Mouse (Mus musculus) retina, embryonic 14.5 days (tissue): Measurements from ENCODE around the gene Trpm7.
"Not testable (repeated sequence)": the region's sequence is repeated elsewhere in the genome, so short reads cannot be mapped to it uniquely, and the experiment has no call there.

Source experiments
- DNase-seq: peaks from one replicate; pipeline ENCODE4 v3.0.0-alpha.2; 2015; ENCODE audit warnings: low spot score

Gene Trpm7

DNA sequence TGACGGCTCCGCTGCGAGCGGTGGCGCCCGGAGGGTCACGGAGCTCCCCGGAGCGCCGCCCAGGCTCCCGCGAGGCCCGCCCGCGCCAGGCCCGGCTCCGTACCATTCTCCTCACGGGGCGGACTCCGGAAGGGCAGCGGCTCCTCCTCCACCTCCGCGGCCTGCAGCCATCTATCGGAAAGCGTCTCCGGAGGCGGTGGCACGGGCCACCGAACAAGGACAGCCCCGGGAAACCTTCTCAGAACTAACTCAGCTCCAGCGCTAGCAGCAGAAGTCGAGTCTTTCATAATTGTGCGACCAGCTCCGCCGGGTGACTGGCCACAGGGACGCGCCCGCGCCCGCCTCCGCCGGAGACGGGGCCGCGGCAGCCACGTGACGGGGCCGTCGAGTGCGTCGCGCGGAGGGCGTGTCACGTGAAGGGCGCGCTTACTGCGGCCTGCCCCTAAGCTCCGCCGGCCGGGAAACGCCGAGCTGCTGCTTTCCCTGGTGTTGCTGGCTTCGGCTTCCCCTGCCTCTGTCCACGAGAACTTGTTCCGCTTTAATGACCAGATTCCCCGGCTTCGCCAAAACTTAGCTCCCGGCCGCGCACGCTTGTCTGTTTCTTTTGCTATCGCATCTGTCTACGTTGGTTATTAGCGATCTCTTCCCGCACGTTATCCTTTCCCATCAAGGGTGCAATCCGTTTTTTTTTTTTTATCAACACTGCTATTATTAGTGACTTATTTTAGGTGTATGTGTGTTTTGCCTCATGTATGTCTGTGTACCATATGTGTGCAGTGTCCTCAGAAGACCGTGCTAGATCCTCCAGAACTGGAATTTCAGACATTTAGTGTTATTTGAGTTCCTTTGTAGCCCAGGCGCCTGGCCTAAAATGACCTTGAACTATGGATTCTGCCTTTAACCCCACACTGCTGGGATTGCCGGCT is at the start of gene Trpm7:
Gene Trpm7 (minus strand): TSS at position 360 of the 926 bp plus-strand sequence.
- DNase-seq: peak; percentile 95

DNA sequence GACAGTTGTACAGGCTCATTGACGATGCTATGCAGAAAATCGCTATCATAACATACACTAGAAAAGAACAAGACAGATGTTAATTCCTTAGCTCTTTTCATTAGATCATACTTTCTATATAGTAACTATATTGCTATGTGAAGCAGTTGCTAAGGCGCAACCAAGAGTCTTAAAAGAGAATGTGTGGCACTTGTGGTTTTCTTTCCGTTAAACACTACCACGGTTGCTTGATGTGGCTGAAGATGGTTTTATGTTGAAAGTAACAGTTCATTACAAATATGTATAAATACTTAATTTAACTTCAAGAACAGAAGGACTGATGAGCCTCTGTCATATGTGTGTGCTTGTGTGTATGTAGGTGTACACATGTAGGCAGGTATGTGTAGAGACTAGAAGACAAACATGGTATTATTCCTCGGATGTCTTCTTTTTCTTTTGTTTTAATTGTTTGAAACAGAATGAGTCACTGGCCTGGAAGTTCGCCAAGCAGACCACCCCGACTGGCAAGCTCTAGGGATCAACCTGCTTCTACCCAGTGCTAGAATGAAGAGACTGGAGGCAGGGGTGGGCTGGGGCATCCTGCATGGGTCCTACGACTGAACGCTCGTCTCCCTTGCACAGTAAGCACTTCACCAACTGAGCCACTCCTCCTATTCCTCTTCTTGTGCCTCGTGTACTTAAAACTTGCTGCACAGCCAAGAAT is 44.5 kb upstream of the Trpm7 start:
- no peak for DNase-seq

DNA sequence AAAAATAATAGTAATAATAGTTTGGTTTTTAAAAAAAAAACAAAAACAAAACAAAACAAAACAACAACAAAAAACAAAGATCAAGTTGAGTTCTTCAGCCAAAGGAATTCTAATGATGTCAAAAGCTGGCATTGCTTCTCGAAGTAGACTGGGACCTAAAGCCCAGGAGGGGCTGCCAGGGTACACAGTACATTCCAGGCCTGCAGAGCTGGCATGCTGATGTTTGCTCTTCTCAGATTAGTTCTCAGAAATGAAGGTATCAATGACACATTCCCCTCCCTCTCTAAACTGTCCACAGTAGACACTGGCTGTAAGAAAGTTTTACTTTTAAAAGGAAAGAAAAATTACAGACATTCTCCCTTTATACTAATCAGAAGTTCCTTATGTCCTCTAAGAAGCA is 40.2 kb upstream of the Trpm7 start:
- no peak for DNase-seq

DNA sequence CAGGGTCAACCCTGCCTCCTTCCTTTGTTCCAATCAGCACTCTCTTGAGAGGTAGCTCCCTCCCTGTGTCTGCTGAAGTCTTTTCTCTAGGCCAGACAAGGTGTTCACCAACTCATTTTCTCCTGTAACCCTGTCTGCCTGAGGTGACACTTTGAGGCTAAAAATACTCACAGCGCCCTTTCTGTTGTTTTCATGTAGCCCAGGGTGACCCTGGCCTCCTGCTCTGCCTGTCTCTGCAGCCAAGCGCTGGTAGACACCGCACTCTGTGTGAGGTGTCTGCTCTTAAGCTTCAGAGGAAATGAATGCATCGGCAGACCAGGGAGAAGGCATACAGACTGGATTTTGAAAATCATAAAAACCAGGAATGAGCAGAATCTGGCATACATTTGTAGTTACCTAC is 38.1 kb upstream of the Trpm7 start:
- no peak for DNase-seq

DNA sequence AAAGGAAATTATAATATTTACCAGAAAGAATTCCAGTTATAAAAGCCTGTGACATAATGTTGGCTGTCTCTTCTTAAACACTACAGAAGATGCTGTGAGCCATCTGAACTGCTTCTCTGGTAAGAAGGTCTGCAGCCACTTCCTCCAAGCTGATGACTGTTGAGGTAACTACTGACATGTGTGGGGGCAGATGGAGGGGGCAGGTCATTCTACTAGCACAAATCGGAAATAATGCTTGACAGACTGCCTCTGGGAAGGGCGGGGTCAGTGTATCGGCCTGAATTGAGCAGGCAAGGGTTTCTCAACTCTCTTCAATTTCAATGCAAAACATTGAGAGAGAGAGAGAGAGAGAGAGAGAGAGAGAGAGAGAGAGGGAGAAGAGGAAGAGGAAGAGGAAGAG is 28.1 kb upstream of the Trpm7 start:
- DNase-seq: no peak

DNA sequence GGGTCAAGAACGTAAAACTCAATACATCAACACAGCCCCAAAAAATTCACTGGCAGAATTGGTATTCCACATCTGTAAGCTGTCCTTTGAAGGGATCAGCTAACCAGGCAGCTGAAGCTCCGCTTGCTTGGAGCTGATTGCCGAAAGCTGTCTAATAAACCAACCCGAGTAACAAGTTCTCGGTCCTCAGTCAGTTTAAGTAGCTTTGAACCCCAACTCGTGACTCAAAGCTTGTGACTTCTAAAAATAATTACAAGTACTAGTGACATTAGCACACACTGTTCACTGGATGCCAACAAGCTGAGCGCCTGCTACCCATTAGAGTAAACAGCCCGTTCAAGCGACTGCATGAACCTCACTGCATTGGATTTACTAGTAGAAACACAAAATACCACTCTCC is 21.5 kb upstream of the Trpm7 start:
- DNase-seq: no peak

DNA sequence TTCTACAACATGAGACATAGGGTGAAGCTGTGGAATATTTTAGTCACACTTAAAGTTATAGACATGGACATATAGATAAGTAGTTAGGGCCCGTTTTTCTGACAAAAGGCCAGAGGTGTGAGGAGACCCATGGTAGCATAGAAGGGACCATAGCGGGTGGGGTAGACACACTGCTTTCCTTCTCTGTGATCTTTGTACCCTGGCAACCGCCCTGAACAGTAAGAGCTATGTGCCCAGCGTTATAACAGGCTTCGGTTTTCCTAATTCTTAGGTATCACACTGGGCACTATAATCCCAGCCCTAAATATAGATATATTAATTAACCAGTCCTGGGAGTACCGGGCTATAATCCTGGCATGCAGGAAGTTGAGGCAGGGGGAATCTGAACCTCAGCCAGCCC is 20.9 kb upstream of the Trpm7 start:
- no peak for DNase-seq

DNA sequence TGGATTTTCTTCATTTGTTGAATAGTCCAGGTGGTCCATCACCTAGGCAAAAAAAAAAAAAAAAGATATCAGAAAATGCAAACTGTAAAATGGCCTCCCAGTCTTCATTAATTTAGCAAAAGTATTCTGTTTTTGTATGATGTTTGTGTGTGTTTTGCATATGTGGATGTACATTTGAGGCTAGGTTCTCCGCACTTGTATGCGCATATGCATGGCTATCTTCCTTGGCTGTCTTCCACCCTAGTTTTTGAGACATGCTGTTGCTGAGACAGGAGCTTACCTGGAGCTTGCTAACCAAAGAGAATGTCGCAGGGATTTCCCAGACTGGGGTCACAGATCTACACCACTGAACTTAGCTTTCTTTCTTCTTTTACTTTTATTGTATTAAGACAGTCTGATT is 18.2 kb upstream of the Trpm7 start:
- no peak for DNase-seq

DNA sequence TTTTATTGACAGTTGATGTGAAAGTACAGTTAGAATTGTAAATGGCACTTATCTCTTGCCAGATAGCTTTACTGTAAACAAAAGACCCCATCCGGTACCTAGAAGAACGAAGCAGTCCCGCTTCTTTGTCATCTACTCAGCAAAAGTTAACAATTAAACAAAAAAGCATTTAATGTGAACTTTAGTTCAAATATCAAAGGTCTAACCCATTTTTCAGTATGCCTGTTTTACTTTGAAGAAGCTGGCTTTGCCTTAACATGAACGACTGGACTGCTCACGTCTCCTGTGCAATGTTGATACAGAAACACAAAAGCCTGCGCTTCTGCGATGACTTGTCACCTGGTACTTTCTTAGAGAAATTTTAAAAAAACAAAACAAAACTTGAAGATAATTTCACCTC is 16.3 kb upstream of the Trpm7 start:
- DNase-seq: no peak

DNA sequence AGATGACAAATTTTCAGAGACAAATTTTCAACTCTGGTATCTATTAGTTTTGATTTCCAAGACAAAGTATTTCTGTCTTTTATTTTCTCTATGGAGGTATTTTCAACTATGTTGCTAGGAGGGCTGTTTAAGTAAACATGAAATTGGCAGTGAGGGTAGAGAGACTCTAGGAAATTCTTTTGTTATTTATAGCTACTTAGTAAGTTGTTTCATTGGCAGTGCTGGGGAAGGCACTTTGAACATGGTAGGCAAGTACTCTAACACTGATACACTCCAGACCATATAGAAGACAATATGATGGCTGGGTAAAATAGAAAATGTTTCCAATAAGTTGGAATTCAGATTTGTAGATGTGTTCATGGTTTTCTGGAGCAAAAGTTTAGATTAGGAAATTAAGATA is 15.7 kb upstream of the Trpm7 start:
- DNase-seq: no peak

DNA sequence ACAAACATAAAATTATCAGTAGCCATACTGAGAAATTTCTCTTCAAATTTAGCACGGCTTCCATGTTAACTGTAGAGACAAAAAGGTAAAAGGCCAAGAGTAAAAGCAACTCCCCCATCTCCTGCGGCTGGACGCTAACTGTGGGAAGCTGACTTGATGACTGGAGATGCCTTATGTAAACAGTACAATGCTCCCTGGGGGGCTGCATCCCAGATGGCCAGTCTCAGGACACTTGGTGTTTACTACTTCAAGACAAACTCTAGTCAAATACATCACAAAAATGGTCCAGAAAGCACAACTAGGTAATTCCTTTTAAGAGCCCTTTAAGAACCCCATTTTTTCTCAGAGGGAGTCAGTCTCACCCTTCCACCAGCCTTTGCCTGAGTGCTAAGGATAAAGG is 11.1 kb upstream of the Trpm7 start:
- no peak for DNase-seq

DNA sequence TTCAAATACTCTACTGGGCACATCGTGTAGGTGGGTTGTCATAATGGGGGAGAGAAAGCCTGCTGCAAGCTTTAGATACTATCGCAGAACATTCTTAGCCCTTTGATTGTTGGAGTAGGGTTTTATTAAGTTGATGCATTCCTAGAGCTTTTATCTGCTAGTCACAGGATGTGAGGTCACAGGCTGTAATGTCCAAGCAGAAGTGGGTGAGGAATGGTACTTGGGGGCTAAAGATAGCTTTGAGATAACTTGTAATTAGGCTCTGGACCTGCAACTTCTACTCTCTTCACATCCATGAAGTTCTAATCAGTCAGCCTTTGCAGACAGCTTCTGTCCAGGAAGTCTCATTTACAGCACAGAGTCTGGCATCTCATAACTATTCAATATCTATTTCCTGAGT is 9.8 kb upstream of the Trpm7 start:
- no peak for DNase-seq

DNA sequence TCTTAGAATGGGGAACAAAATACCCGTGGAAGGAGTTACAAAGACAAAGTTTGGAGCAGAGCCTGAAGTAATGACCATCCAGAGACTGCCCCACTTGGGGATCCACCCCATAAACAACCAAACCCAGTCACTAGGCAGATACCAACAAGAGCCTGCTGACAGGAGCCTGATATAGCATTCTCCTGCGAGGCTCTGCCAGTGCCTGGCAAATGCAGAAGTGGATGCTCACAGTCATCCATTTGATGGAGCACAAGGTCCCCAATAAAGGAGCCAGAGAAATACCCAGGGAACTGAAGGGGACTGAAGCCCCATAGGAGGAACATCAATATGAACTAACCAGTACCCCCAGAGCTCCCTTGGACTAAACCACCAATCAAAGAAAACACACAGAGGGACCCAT is 6.7 kb upstream of the Trpm7 start:
- not testable (repeated sequence) for DNase-seq

DNA sequence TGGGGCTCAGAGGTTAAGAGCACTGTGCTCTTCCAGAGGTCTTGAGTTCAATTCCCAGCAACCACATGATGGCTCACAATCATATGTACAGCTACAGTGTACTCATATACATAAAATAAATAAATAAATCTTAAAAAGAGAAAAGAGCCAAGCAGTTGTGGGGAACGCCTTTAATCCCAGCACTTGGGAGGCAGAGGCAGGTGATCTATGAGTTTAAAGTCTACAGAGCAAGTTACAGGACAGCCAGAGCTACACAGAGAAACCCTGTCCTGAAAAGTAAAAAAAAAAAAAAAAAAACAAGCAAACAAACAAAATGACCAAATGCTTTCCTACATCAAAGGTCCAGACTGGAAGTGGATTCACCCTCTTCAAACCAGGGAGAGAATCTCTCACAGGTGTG is 2.0 kb upstream of the Trpm7 start:
- no peak for DNase-seq

DNA sequence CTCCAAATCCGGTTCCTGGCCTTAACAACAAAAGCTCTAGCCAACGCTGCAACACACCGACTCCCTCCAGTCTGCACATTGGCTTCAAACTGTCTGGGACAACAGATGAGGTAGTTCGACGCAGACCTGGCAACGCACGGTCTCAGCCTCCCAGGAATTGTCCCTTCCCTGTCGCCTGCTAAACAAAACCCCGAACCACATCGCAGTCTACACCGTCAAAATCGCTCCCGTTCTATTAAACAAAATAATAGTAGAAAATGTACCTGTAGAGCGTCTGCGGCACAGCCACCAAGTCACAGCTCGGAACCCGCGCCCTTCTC is 554 bp downstream of the Trpm7 start:
- peak; percentile 56 for DNase-seq

DNA sequence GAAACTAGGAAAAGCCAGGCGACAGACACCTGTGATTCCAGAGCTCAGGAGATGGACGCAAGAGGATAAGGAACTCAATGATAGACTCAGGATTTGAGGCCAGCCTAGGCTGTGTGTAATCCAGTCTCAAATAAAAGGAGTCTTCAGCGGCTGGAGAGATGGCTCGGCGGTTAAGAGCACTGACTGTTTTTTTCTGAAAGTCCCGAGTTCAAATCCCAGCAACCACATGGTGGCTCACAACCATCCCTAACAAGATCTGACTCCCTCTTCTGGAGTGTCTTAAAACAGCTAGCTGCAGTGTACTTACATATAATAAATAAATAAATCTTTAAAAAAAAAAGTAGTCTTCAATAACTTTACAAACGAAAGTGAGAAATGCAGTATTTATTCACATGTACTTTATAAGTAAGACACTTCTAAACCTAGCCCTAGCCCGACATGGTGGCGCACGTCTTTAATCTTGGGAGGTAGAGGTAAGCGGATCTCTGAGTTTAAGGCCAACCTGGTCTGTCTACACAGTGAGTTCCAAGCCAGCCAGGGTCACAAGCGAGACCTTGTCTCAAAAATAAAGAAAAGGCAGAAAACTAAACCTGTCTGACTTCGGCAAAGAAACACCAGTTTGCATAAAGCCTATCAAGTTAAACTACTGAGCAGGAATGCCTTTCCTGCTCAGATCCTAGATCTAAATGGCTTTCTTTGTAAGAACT is 1.1 kb downstream of the Trpm7 start:
- peak; percentile 23 for DNase-seq

DNA sequence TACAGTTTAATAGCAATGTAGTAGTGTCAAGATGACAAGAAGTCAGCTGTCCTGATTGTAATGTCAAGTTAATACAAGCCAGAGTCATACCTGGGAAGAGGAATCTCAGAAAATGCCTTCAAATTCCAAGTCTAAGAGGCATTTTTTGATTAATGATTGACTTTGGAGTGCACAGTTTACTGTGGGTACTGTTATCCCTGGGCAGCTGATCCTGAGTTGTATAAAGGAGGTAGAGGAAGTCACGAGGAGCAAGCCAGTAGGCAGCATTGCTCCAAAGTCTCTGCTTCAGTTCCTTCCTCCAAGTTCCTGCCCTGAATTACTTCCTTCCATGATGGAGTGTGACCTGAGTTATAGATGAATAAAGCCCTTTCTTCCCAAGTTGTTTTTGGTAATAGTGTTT is 9.7 kb downstream of the Trpm7 start:
- no peak for DNase-seq

DNA sequence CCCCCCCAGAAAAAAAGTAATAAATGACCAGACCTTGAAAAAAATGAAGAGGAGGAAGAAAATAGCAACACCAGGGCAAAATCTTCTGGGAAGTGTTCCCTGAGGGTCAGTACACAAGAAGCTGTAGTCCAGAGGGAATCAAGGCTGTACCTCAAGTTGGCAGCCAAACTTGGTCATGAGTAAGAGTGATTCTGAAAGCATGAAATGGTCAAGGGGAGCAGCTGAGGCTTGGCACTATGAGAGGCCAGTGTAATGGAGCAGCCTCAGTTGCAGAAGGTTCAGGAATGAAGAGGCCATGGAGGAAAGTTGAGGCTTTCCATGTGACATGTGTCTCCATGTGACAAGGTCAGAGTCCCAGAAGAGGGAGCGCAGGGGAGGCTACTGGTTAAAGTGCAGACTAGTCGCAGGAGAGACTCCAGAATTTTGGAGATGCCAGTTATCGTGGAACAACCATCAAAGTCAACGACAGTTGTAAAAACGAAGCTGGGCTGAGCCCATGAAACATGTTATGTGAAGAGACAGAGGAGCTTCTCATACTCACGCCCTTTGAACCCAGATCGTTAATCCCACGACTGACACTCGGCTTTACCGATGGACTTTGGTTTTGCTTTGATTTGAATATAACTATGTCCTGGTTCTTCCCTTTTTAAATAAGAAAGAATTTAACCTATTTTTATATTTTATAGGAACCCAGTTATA is 10.4 kb downstream of the Trpm7 start:
- no peak for DNase-seq

DNA sequence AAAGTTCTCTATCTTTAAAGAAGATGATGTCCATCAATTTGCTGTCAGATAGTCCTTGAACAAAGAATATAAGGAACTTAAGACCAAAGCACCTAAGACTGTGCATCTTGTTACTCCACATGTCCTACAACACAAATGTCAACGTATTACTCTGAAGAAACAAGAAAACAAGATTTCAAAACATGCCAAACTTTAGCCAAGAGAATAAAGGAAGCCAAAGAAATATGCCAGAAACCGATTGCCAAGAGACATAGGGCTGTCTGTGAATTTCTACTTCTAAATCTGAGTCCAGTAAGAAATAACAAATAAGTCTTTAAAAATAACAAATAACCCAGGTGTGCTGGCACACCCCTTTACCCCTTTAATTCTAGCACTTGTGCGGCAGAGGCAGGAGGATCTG is 11.0 kb downstream of the Trpm7 start:
- no peak for DNase-seq

DNA sequence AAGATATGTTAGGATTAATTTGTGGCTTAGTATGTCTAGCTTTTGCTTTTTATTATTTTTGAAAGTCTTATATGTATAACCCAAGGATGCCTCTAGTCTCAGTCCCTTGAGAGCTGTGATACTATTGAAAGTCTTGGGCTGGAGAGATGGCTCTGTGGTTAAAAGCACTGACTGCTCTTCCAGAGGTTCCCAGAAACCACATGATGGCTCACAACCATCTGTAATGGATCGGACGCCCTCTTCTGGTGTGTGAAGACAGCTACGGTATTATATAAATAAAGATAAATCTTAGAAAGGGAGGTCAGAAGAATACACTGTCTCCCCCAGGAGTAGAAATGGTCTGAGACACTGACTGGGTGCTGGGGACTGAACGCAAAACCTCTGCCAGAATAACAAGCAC is 31.3 kb downstream of the Trpm7 start:
- no peak for DNase-seq

DNA sequence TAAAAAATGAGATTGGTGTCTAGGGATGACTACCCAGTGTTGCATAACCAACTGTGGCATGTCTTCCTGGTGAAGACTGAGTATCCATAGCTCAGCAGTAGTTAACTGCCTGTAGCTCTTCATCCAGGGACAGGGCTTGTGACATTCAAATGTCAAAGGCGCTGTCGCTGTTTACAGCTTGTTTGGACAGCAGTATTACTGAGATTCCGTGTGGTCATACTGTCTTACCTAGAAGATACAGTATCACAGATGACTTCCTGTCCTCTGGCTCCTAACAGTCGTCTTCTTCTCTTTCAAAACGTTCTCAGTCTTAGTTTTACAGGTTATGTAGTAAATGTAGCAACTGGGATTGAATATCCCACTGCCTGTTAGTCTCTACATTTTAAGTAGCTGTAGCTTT is 37.2 kb downstream of the Trpm7 start:
- no peak for DNase-seq

DNA sequence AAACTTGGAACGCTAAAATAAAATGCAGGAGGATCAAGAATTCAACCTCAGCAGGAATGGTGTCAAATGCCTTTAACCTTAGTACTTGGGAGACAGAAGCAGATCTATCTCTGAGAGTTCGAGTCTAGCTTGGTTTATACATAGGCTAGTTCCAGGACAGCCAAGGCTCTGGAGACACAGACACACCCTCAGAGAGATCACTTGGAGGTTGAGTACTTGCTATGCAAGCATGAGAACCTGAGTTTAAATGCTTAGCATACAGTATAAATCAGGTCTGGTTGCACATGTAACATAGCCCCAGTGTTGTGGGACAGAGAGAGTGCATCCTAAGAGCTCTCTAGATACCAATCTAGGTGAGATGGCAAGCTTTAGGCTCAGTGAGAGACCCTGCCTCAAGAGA is 58.6 kb downstream of the Trpm7 start:
- no peak for DNase-seq
